Mouse (Mus musculus) T-helper 1 cell (primary cell): ENCODE results near the gene Hp1bp3.

ENCODE experiments used
- in situ Hi-C: fragments of 300-600 bp; cut with MboI, MseI; formaldehyde crosslinking; loops from one replicate; pipeline ENCODE4 v1.15.1; 2025; ENCODE audit warnings: high pct_unique_total_duplicates

Gene Hp1bp3

GRCm38 (mm10) chr4:138293261-138293948, 77.3 kb downstream of the Hp1bp3 start:
- in situ Hi-C loops = no loop called here

DNA sequence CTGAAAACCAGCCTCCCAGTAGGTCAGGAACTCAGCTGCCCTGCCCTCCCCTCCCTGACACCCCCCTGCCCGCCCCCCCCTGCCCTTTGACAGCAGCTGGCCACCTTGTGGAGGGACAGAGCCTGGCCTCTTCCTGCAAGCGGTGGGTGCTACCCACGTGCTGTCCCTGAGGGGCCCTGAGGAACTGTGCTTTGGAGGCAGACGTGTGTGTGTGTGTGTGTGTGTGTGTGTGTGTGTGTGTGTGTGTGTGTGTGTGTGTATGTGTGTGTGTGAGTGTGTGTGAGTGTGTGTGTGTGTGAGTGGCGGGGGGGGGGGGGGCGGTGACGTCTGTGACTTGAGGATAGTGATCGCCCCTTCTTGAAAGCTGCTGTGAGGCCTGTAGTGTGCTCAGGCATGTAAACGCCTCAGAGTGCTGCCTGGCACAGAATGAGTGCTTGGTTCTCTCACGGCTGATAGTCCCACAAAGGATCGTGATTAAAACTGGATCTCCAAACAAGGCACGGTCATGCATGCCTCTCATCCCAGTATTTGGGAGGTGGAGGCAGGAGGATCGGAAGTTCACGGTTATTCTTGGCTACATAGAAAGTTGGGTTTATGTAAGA, 78.0 kb downstream of the Hp1bp3 start:
- in situ Hi-C loops = no loop called here
